ENCODE assay signal across 8 mouse cellular contexts in the genomic region with DNA sequence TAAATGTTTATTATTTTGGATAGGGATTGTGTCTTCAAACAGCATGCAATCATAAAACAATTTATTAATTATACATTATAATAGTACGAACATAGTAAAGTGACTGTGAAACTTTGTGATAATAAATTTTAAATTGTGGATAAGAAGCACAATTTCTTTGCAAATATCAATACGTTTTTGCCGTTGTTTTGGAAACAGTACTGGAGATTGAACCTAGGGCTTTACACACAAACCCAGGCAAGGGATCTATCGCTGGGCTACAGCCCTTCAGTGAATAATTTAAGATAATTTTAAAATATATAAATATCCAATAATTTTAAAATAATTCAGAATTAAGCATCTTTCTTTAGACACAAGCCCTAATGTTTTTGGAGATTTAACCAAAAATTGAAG. TPM values are rescaled to one million over a fixed set of nuclear protein-coding genes. Genes with fewer than 3 reads are reported as not detected.
DNase-seq lines count a peak whose midpoint lies in the region; ATAC-seq and TF ChIP-seq lines count a peak whose summit lies in the region.

No protein-coding gene starts in this region.

- no peak for ATAC-seq in heart, postnatal 0 days (ENCODE audit: insufficient read depth, low read depth)
- no peak for ATAC-seq in embryonic facial prominence, embryonic 14.5 days (ENCODE audit: low read depth)
- 0 out of 2 replicates have a peak, but pooled peaks have one; percentile 41 for ATAC-seq in hindbrain, embryonic 14.5 days (ENCODE audit: low FRiP score)
- peak; percentile 55 for ATAC-seq in midbrain, embryonic 11.5 days (ENCODE audit: low FRiP score)

- no peak overlapping the region for H3K9ac ChIP-seq in heart, postnatal 0 days (replicated peaks; ENCODE audit: low read depth, low read length)
- H3K9ac ChIP-seq in embryonic facial prominence, embryonic 14.5 days (ENCODE audit: low read depth, low read length) = no peak overlapping the region; the same call in 1 of the 2 replicates
- no peak overlapping the region for H3K9ac ChIP-seq in hindbrain, embryonic 14.5 days
- H3K9ac ChIP-seq in midbrain, embryonic 11.5 days (ENCODE audit: low read length) = no peak overlapping the region

- H3K4me3 ChIP-seq in heart, postnatal 0 days (ENCODE audit: low read depth, low read length) = peak overlapping the region; percentile 61
- peak overlapping the region; percentile 54 for H3K4me3 ChIP-seq in embryonic facial prominence, embryonic 14.5 days (ENCODE audit: low read depth, low read length)
- H3K4me3 ChIP-seq in hindbrain, embryonic 14.5 days (replicated peaks; ENCODE audit: low read length) = peak overlapping the region; percentile 48
- H3K4me3 ChIP-seq in midbrain, embryonic 11.5 days (ENCODE audit: low read depth, low read length) = peak overlapping the region; percentile 35; the same call in 1 of the 2 replicates

- no peak overlapping the region for H3K27ac ChIP-seq in heart, postnatal 0 days (ENCODE audit: low read depth)
- no peak overlapping the region for H3K27ac ChIP-seq in embryonic facial prominence, embryonic 14.5 days (replicated peaks; ENCODE audit: low read depth, low read length)
- H3K27ac ChIP-seq in hindbrain, embryonic 14.5 days = no peak overlapping the region
- no peak overlapping the region for H3K27ac ChIP-seq in midbrain, embryonic 11.5 days (ENCODE audit: low read depth, low read length)

- 89% methylated on average over 4 of the region's 4 CpGs for WGBS in heart, postnatal 0 days
- 86% methylated on average over 4 of the region's 4 CpGs for WGBS in embryonic facial prominence, embryonic 14.5 days
- 83% methylated on average over 4 of the region's 4 CpGs for WGBS in hindbrain, embryonic 14.5 days
- WGBS in midbrain, embryonic 11.5 days = 88% methylated on average over 4 of the region's 4 CpGs

- TF ChIP-seq EP300 in heart, postnatal 0 days (IDR thresholded peaks at IDR 0.05; ENCODE audit: low read depth) = no peak

- TF ChIP-seq CTCF in heart, postnatal 0 days (IDR thresholded peaks at IDR 0.05; ENCODE audit: low read depth) = no peak

- no peaks in the 10 kb centered on the region for H3K27me3 ChIP-seq in heart, postnatal 0 days (ENCODE audit: control insufficient read depth, insufficient read depth, low read length)
- H3K27me3 ChIP-seq in embryonic facial prominence, embryonic 14.5 days (replicated peaks; ENCODE audit: control insufficient read depth, insufficient read depth, low read length) = no peaks in the 10 kb centered on the region
- no peaks in the 10 kb centered on the region for H3K27me3 ChIP-seq in hindbrain, embryonic 14.5 days (ENCODE audit: control insufficient read depth, insufficient read depth, low read length)
- no peaks in the 10 kb centered on the region for H3K27me3 ChIP-seq in midbrain, embryonic 11.5 days (ENCODE audit: control insufficient read depth, insufficient read depth, low read length)

- H3K36me3 ChIP-seq in heart, postnatal 0 days (replicated peaks; ENCODE audit: control insufficient read depth, insufficient read depth, low read length) = no peaks in the 10 kb centered on the region
- H3K36me3 ChIP-seq in embryonic facial prominence, embryonic 14.5 days (ENCODE audit: control insufficient read depth, insufficient read depth, low read length) = no peaks in the 10 kb centered on the region
- no peaks in the 10 kb centered on the region for H3K36me3 ChIP-seq in hindbrain, embryonic 14.5 days (replicated peaks; ENCODE audit: control insufficient read depth, insufficient read depth)
- no peaks in the 10 kb centered on the region for H3K36me3 ChIP-seq in midbrain, embryonic 11.5 days (ENCODE audit: control insufficient read depth, insufficient read depth, low read length)

- no peaks in the 10 kb centered on the region for H3K9me3 ChIP-seq in heart, postnatal 0 days (replicated peaks; ENCODE audit: control insufficient read depth, low read length)
- no peaks in the 10 kb centered on the region for H3K9me3 ChIP-seq in embryonic facial prominence, embryonic 14.5 days (ENCODE audit: control insufficient read depth, low read length)
- no peaks in the 10 kb centered on the region for H3K9me3 ChIP-seq in hindbrain, embryonic 14.5 days (ENCODE audit: control insufficient read depth, low read length)
- H3K9me3 ChIP-seq in midbrain, embryonic 11.5 days (ENCODE audit: control insufficient read depth, low read length) = no peaks in the 10 kb centered on the region

- peak overlapping the region; percentile 86 for H3K4me2 ChIP-seq in heart, postnatal 0 days (ENCODE audit: low read depth, low read length)
- H3K4me2 ChIP-seq in embryonic facial prominence, embryonic 14.5 days (ENCODE audit: low read depth, low read length) = peak overlapping the region; percentile 62
- peak overlapping the region; percentile 56 for H3K4me2 ChIP-seq in hindbrain, embryonic 14.5 days (replicated peaks)
- H3K4me2 ChIP-seq in midbrain, embryonic 11.5 days = peak overlapping the region; percentile 34; the same call in 1 of the 2 replicates

- DNase-seq in heart, postnatal 0 days (ENCODE audit: low spot score) = no peak
- no peak for DNase-seq in heart, adult 9 months (ENCODE audit: low spot score in 2 of 2)
- no peak for DNase-seq in embryonic facial prominence, embryonic 14.5 days (ENCODE audit: low spot score)
- no peak for DNase-seq in hindbrain, embryonic 14.5 days (ENCODE audit: low spot score)
- peak; percentile 84 for DNase-seq in midbrain, embryonic 11.5 days (ENCODE audit: low spot score, missing footprints)
- DNase-seq in ovary, adult 18-20 months (ENCODE audit: low spot score) = no peak
- DNase-seq in thymus, adult 18-20 months = no peak
- no peak for DNase-seq in ovary, postnatal 36 days (ENCODE audit: low spot score)

- H3K4me1 ChIP-seq in heart, postnatal 0 days (ENCODE audit: control insufficient read depth, insufficient read depth) = no peaks in the 10 kb centered on the region
- no peaks in the 10 kb centered on the region for H3K4me1 ChIP-seq in embryonic facial prominence, embryonic 14.5 days (ENCODE audit: control insufficient read depth, insufficient read depth, low read length)
- no peaks in the 10 kb centered on the region for H3K4me1 ChIP-seq in hindbrain, embryonic 14.5 days (replicated peaks; ENCODE audit: control insufficient read depth, insufficient read depth, low read length)
- H3K4me1 ChIP-seq in midbrain, embryonic 11.5 days (ENCODE audit: control insufficient read depth, insufficient read depth, low read length) = no peaks in the 10 kb centered on the region

RNA-seq across cellular contexts. Expression of gene Ccl28, which starts 8.5 kb away (rescaled TPM):
- not detected in 2 replicates for total RNA-seq in heart, postnatal 0 days (2014; rRNA removed; ENCODE audit: low replicate concordance)
- 0.05 TPM in 1 of 2 replicates, not detected in the other for polyA plus RNA-seq in heart, postnatal 0 days (2015; fragmentation: Nextera tagmentation; extraction: Ambion mirVana)
- polyA plus RNA-seq in embryonic facial prominence, embryonic 14.5 days (2014; fragmentation: Nextera tagmentation; extraction: Ambion mirVana) = 0.07 TPM in 1 of 2 replicates, not detected in the other
- polyA plus RNA-seq in hindbrain, embryonic 14.5 days (2014; fragmentation: Nextera tagmentation; extraction: Ambion mirVana) = 0.40 and 0.53 TPM in 2 replicates
- 0.10 and 0.17 TPM in 2 replicates for polyA plus RNA-seq in midbrain, embryonic 11.5 days (2014; fragmentation: Nextera tagmentation; extraction: Ambion mirVana)

RNA-seq across cellular contexts. Expression of gene Hmgcs1, which starts 58.0 kb away (rescaled TPM):
- 39.0 and 42.6 TPM in 2 replicates for total RNA-seq in heart, postnatal 0 days (2014; rRNA removed; ENCODE audit: low replicate concordance)
- polyA plus RNA-seq in heart, postnatal 0 days (2015; fragmentation: Nextera tagmentation; extraction: Ambion mirVana) = 61.1 and 66.2 TPM in 2 replicates
- 123 and 141 TPM in 2 replicates for polyA plus RNA-seq in embryonic facial prominence, embryonic 14.5 days (2014; fragmentation: Nextera tagmentation; extraction: Ambion mirVana)
- polyA plus RNA-seq in hindbrain, embryonic 14.5 days (2014; fragmentation: Nextera tagmentation; extraction: Ambion mirVana) = 533 and 643 TPM in 2 replicates
- 516 and 569 TPM in 2 replicates for polyA plus RNA-seq in midbrain, embryonic 11.5 days (2014; fragmentation: Nextera tagmentation; extraction: Ambion mirVana)

Comparison
In these comparisons a context has a peak if more than half of its experiments do, and no peak if none do; other contexts are left out.
1. ATAC-seq: peak in hindbrain, embryonic 14.5 days (single experiment) and midbrain, embryonic 11.5 days (single experiment); none in heart, postnatal 0 days (single experiment) and embryonic facial prominence, embryonic 14.5 days (single experiment).
2. H3K4me2 ChIP-seq: peak in every context shown above with its lines; median percentile 86 in heart, postnatal 0 days; 62 in embryonic facial prominence, embryonic 14.5 days; 56 in hindbrain, embryonic 14.5 days; 34 in midbrain, embryonic 11.5 days.
3. Peak in every context shown above with its lines, with median percentiles within 50 percentile points of each other: H3K4me3 ChIP-seq.